Mouse (Mus musculus) embryonic fibroblast, embryonic 13.5 days (primary cell): ENCODE data around the gene Capza2.

Experiments used
- CTCF ChIP-seq: IDR thresholded peaks from 2 replicates; pipeline ENCODE4 v1.5.1; 2011; ENCODE audit warnings: mild to moderate bottlenecking, control low read depth, low read length, moderate library complexity, borderline replicate concordance; ENCODE audit not compliant: insufficient read depth
- POLR2A ChIP-seq: IDR thresholded peaks from 2 replicates; pipeline ENCODE4 v1.6.1; 2011; ENCODE audit warnings: low read depth, mild to moderate bottlenecking, control low read depth, low read length, moderate library complexity

DNA sequence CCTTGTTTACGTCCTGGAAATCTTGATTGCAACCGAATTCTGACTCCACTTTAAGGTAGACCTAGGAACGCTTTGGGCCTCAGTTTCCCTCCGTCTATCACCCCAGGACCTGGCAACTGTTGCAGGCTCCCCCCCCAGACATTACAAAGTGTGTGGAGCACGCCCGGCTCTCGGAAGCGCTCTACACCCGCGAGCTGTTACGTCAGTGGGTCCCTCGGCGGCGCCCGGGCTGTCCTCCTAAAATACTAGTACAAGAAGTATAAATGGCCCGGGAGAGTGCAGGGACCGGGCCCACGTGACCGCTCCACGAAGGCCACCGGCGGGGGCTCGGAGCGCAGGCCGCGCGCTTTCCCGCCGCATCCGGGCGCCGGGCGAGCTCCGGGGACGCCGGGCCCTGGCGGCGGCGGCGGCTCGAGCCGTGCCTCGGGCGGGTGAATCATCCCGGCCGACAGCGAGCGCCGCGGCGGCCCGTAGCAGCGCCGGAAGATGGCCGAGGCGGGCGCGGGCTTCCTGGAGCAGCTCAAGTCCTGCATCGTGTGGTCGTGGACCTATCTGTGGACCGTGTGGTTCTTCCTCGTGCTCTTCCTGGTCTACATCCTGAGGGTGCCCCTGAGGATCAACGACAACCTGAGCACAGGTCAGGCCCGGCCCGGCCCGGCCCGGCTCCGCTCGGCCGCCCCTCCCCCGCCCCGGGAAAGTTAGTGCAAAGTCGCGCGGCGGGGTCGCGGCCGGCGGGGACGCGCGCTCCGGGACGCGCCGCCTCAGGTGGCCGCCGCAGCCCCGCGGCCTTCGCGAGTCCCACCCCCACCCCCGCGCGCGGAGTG, 57.9 kb downstream of the Capza2 start:
- TF ChIP-seq POLR2A = peak; percentile 59
- TF ChIP-seq CTCF = no peak
